Mouse (Mus musculus) hindbrain, embryonic 11.5 days (tissue): Measurements from ENCODE around the gene Cyb561d2. TPM values are rescaled to one million over a fixed set of nuclear protein-coding genes. Genes with fewer than 3 reads are reported as not detected.

ENCODE experiments used
- ATAC-seq: fragments of 200-750 bp; cut with Nextera tagmentation; 2 replicates; pipeline ENCODE4 v1.8.0; 2017; ENCODE audit warnings: mild to moderate bottlenecking, moderate TSS enrichment, moderate library complexity; ENCODE audit not compliant: low FRiP score
- DNase-seq: peaks from one replicate; pipeline ENCODE4 v3.0.0-alpha.2; 2015; ENCODE audit warnings: low spot score
- H3K27ac ChIP-seq: fragments of 300-500 bp; sonication (generic); 2 replicates; pipeline ENCODE4 v1.5.1; 2014; ENCODE audit warnings: mild to moderate bottlenecking, low read depth, low read length
- H3K27me3 ChIP-seq: fragments of 300-500 bp; sonication (generic); 2 replicates; pipeline ENCODE4 v1.6.1; 2014; ENCODE audit warnings: mild to moderate bottlenecking, low read length, moderate library complexity, mixed read lengths; ENCODE audit not compliant: control insufficient read depth, insufficient read depth
- H3K36me3 ChIP-seq: fragments of 300-500 bp; sonication (generic); 2 replicates; pipeline ENCODE4 v1.6.1; 2014; ENCODE audit warnings: mild to moderate bottlenecking, low read length, moderate library complexity, mixed read lengths; ENCODE audit not compliant: control insufficient read depth, insufficient read depth
- H3K4me1 ChIP-seq: fragments of 300-500 bp; sonication (generic); replicated peaks from 2 replicates; pipeline ENCODE4 v1.6.1; 2014; ENCODE audit warnings: low read length, mixed read lengths; ENCODE audit not compliant: control insufficient read depth, insufficient read depth
- H3K4me2 ChIP-seq: fragments of 300-500 bp; sonication (generic); replicated peaks from 2 replicates; pipeline ENCODE4 v1.6.1; 2014; ENCODE audit warnings: mild to moderate bottlenecking, low read depth, low read length
- H3K4me3 ChIP-seq: fragments of 300-500 bp; sonication (generic); 2 replicates; pipeline ENCODE4 v1.5.1; 2014; ENCODE audit warnings: low read depth, low read length
- H3K9ac ChIP-seq: fragments of 300-500 bp; sonication (generic); 2 replicates; pipeline ENCODE4 v1.6.1; 2014; ENCODE audit warnings: low read depth, low read length
- H3K9me3 ChIP-seq: fragments of 300-500 bp; sonication (generic); 2 replicates; pipeline ENCODE4 v1.6.1; 2016; ENCODE audit warnings: low read length; ENCODE audit not compliant: control insufficient read depth
- WGBS: fragments of 180-500 bp; shearing (Covaris S2); extraction: QIAGEN DNeasy Blood & Tissue Kit; methylation state at CpG from one replicate; pipeline ENCODE4 v1.1.7; 2014; 5-methylcytosine and 5-hydroxymethylcytosine counted together
- polyA plus RNA-seq: library from polyadenylated mRNA; unstranded; fragments of >200 nt; fragmentation: Nextera tagmentation; extraction: Ambion mirVana; gene quantifications from 2 replicates; pipeline ENCODE4 v1.2.1, GENCODE M21; 2014

The Cyb561d2 gene
- polyA plus RNA-seq, 1 experiment from 2014 or later: 19.6 TPM

DNA sequence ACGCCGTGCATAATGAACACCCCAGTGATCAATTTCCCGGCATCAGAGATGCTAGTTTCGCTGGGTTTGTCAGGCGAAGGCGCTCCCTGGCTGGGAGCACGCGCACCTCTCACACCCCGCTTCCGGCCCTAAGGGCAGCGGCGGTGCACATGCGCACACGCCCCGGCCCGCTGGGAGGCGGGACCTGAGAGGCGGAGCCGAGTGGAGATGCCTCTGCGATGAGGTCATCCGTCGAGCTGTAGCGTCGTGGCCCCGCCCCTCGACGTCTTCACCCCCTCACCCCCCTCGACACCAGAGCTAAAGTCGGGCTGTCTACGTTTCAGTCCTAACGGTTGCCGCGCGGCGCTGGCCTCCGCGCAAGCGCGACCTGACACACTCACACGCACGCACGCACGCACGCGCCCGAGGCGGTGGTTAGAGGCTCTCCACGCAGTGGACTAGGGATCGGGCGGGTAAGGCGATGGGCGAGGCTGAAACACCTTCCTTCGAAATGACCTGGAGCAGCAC, 12.4 kb upstream of the Cyb561d2 start:
- H3K4me2 ChIP-seq: peak overlapping the region; percentile 91
- 2% methylated on average over 52 of the region's 53 CpGs for WGBS
- peaks cover 29% of the 10 kb centered on the region for H3K27me3 ChIP-seq
- H3K9me3 ChIP-seq: no peaks in the 10 kb centered on the region
- H3K9ac ChIP-seq: peak overlapping the region; percentile 79
- peak overlapping the region; percentile 77 for H3K4me3 ChIP-seq
- ATAC-seq (peak; percentile 94), DNase-seq (peak; percentile 99)
- H3K27ac ChIP-seq: peak overlapping the region; percentile 79
- H3K4me1 ChIP-seq: peaks cover 14% of the 10 kb centered on the region; the same call in 1 of the 2 replicates
- peaks cover 8% of the 10 kb centered on the region for H3K36me3 ChIP-seq

DNA sequence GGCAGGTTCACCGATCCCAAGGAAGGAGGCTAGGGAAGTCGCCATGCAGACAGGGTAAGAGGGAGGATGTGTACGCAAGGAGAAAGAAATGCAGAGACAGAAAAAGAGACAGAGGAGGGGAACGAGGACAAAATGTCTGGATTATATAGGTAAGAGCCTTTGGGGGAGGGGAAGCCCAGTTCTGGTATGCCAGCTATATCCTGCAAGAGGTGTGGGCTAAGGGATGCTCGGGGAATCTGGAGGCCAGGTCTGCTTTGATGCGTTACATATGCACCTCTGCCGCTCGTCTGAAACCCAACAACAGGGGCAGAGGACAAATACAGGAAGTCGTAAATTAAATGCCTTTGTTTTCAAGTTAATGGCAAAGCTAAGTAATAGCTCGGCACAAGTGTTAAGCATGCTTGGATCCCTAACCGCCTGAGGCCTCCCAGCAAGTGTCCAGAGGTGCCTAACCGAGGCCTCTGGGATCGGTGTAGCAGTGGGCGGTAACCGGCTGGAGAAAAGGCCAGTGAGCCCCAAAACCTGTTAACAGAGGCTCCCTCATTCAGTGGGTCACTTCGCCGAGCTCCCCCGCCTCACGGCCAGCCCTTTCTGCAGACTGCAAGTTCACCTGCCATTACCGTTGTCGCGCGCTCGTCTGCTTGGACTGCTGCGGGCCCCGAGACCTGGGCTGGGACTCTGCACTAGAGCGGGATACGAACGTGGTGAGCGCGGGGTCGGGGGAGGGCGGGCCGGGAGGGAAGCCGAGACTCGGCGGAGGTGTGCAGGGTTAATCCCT, 11.7 kb upstream of the Cyb561d2 start:
- ATAC-seq: peak; percentile 14
- Histone ChIP-seq H3K27ac (peak overlapping the region; percentile 43), H3K27me3 (peaks cover 33% of the 10 kb centered on the region), H3K4me1 (peaks cover 14% of the 10 kb centered on the region; the same call in 1 of the 2 replicates), H3K4me2 (peak overlapping the region; percentile 91), H3K9me3 (no peaks in the 10 kb centered on the region), H3K4me3 (peak overlapping the region; percentile 77), H3K36me3 (peaks cover 8% of the 10 kb centered on the region; the same call in 1 of the 2 replicates), H3K9ac (peak overlapping the region; percentile 58)
- 6% methylated on average over 37 of the region's 37 CpGs for WGBS
- no peak for DNase-seq

DNA sequence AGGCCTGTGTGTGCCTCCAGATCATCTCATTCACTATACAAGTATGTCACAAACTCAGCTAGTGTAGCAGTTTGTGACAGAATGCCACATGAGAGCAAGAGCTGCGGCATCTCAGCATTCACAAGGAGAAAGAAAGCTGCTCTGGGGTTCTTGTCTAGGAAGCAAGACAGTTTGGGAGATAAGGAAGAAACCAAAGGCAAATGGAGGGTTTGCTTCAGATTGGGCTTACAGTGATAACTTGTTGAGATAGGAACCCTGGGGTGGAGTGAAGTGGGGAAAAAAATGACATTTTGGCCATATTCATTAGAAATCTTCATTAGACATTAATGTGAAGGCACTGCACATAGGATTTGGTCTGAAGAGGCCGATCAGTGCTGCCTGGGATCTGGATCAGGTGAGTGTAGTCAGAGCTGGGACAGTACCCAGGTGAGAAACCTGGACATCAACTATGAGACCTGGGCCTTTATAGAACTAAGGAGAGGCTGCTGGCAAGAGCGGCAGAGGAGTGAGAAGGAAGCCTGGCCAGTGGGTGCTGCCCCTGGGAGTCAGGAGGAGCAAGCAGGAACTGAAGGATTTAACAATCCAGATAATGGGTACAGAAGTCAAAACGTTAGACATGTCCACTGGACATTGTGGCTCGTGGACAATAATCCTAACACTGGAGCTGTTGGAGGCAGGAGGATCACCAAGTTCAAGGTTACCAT, 10.8 kb upstream of the Cyb561d2 start:
- Histone ChIP-seq H3K4me1 (peaks cover 14% of the 10 kb centered on the region; the same call in 1 of the 2 replicates), H3K4me3 (peak overlapping the region; percentile 77; the same call in 1 of the 2 replicates), H3K4me2 (no peak overlapping the region), H3K27ac (no peak overlapping the region), H3K36me3 (0 out of 2 replicates have a peak, but pooled peaks cover 3% of the 10 kb centered on the region), H3K9ac (no peak overlapping the region), H3K27me3 (peaks cover 35% of the 10 kb centered on the region), H3K9me3 (no peaks in the 10 kb centered on the region)
- 82% methylated on average over 5 of the region's 5 CpGs for WGBS
- no peak for DNase-seq
- ATAC-seq: no peak

DNA sequence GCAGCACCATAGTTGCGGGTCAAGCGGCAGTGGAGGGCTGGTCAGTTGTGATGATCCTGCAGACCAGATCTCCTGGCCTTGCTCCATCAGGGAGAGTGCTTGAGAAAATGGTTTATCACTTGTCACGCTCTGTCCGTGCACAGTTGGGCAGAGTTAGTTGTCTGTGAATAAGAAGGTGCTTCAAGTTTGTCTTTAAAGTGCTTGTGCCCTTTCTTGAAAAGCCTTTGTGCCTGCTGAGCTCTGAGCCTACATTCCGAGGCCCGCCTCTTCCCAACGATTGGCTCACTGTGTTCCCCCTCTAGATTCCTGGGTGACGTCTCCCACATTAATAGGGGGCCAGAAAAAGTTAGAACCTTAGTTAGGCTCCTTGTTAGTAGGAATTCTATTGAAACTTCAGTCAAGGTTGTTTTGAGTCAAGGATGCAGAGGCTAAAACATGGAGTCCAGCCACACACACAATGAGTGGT, 9.9 kb upstream of the Cyb561d2 start:
- ATAC-seq (no peak), DNase-seq (no peak)
- peak overlapping the region; percentile 36 for H3K4me3 ChIP-seq
- WGBS: 4% methylated on average over 8 of the region's 8 CpGs
- H3K27ac ChIP-seq: no peak overlapping the region
- peak overlapping the region; percentile 55 for H3K9ac ChIP-seq
- H3K4me2 ChIP-seq: peak overlapping the region; percentile 67
- H3K9me3 ChIP-seq: no peaks in the 10 kb centered on the region
- H3K27me3 ChIP-seq: peaks cover 35% of the 10 kb centered on the region
- no peaks in the 10 kb centered on the region for H3K36me3 ChIP-seq
- peaks cover 19% of the 10 kb centered on the region; the same call in 1 of the 2 replicates for H3K4me1 ChIP-seq

DNA sequence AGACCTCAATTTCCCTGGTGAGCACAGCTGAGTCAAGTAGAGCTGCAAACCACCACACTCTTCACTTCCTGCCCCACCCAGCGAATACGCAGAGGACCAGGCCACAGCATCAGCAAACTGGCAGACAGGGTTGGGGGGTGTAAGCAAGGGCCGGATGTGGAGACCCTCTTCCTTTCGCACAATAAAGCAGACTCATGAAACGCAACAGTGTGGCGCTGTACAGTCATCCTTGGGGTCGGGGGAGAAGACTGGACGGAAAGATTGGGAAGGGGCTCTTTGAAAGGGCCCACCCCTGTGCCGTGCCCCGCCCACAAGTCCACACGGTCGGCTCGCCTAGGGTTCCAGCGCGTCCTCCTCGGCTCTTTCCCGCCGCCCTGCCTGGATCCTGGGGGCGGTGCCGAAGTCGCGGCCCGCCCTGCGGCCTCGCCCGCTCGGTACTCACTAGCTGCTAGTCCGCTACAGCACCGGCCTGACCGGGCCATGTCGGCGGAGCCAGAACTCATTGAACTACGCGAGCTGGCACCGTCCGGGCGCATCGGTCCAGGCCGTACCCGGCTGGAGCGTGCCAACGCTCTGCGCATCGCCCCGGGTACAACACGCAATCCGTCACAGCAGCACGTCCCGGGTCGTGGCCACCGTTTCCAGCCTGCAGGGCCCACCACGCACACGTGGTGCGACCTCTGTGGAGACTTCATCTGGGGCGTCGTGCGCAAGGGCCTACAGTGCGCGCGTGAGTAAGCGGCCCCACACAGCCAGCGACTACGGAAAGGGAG, 9.3 kb upstream of the Cyb561d2 start, which contains the start of gene Rassf1:
Rassf1 (plus strand) TSS at position 439 of the 773 bp plus-strand sequence.
- H3K4me3 ChIP-seq: peak within 1 kb of the TSS; percentile 36
- peak; percentile 70 for DNase-seq
- peaks cover 35% of the 10 kb centered on the region for H3K27me3 ChIP-seq
- peak within 1 kb of the TSS; percentile 55 for H3K9ac ChIP-seq
- peak within 1 kb of the TSS; percentile 67 for H3K4me2 ChIP-seq
- peaks cover 22% of the 10 kb centered on the region; the same call in 1 of the 2 replicates for H3K4me1 ChIP-seq
- H3K36me3 ChIP-seq: no peaks in the 10 kb centered on the region
- no peak for ATAC-seq
- no peaks in the 10 kb centered on the region for H3K9me3 ChIP-seq
- WGBS: under 1% methylated on average over 63 of the region's 63 CpGs
- no peak within 1 kb of the TSS for H3K27ac ChIP-seq

DNA sequence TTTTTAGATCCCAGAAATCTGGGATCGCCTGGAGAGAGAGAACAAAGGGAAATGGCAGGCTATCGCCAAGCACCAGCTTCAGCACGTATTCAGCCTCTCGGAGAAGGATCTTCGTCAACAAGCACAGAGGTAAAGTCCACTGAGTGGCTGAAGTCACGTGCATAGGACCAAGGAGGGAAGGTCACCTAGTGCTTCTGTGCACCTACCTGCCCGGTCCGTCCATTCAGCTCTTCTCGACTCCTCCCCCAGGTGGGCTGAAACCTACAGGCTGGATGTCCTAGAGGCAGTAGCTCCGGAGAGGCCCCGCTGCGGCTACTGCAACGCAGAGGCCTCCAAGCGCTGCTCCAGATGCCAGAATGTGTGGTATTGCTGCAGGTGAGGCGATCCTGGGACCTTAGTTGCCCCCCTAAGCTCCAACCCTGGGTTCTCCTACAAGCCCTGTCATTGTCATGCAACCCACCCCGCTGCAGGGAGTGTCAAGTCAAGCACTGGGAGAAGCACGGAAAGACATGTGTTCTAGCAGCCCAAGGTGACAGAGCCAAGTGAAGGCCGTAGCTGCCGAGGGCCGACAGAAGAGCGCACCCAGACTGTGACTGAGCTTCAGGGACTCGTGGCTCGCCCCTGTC, 8.6 kb upstream of the Cyb561d2 start:
- ATAC-seq (no peak), DNase-seq (no peak)
- Histone ChIP-seq H3K9me3 (no peaks in the 10 kb centered on the region), H3K9ac (0 out of 2 replicates have a peak overlapping the region, but pooled peaks have one; percentile 55), H3K36me3 (no peaks in the 10 kb centered on the region), H3K27ac (no peak overlapping the region), H3K4me3 (no peak overlapping the region), H3K27me3 (peaks cover 35% of the 10 kb centered on the region), H3K4me1 (peaks cover 20% of the 10 kb centered on the region; the same call in 1 of the 2 replicates), H3K4me2 (peak overlapping the region; percentile 67; the same call in 1 of the 2 replicates)
- 23% methylated on average over 23 of the region's 23 CpGs for WGBS

DNA sequence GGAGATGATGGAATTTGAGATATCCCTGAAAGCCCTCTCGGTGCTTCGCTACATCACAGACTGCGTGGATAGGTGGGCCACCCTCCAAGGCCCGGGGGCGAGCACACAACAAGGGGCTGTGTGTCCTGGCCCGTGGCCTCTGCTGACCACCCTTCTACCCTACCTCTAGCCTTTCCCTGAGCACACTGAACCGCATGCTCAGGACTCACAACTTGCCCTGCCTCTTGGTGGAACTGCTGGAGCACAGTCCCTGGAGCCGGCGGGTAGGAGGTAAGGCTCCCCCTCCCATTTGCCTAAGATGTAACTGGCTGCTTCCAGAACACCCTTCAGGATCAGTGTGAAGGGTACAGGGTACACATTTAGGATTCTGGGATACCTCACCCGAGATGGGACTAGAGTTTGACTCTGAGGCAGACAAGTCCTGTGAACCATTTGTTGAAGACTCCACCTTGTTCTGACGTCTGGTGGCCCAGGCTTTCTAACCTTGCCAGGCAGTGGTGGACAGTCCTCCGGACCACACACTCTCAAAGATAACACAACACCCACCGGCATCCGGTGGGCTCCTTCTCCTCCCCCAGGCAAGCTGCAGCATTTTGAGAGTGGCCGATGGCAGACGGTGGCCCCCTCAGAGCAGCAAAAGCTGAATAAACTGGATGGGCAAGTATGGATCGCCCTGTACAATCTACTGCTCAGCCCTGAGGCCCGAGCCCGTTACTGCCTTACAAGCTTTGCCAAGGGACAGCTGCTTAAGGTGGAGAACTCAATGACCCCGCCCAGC, 7.5 kb upstream of the Cyb561d2 start:
- H3K4me2 ChIP-seq: no peak overlapping the region
- no peak overlapping the region for H3K4me3 ChIP-seq
- no peak overlapping the region for H3K9ac ChIP-seq
- no peak overlapping the region for H3K27ac ChIP-seq
- H3K27me3 ChIP-seq: peaks cover 35% of the 10 kb centered on the region
- H3K4me1 ChIP-seq: peaks cover 18% of the 10 kb centered on the region; the same call in 1 of the 2 replicates
- WGBS: 87% methylated on average over 20 of the region's 20 CpGs
- no peaks in the 10 kb centered on the region for H3K9me3 ChIP-seq
- ATAC-seq (no peak), DNase-seq (no peak)
- H3K36me3 ChIP-seq: no peaks in the 10 kb centered on the region
